Comparison of ENCODE assay signal across 7 mouse cellular contexts in the genomic region with DNA sequence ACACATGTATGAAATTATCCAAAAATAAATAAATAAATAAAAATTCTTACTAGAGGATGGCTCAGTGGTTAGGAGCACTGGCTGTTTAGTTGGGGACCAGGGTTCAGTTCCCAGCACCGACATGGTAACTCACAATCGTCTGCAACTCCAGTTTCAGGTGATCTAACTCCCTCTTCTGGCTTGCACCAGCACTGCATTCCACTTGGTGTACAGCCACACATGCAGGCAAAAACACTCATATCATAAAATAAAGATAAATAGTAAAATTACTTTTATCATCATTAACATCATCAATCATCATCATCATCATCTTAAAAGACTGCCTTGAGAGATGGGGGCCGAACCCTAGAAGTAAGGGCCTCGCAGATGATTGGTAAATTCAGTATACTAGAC. TPM values are rescaled to one million over a fixed set of nuclear protein-coding genes. Genes with fewer than 3 reads are reported as not detected.
DNase-seq lines count a peak whose midpoint lies in the region; ATAC-seq and TF ChIP-seq lines count a peak whose summit lies in the region.

No protein-coding gene starts in this region.

- no peak for DNase-seq in lung, adult 2 months
- no peak for DNase-seq in forebrain, embryonic 14.5 days (ENCODE audit: low spot score)
- no peak for DNase-seq in urinary bladder, postnatal 4 days (ENCODE audit: low spot score in 2 of 2)
- no peak for DNase-seq in retina, postnatal 1 day

- H3K4me3 ChIP-seq in lung, embryonic 16.5 days (ENCODE audit: low read length), result peak overlapping the region; percentile 85
- H3K4me3 ChIP-seq in lung, adult 2 months (replicated peaks; ENCODE audit: extremely low read depth, low read depth, low read length), result no peak overlapping the region
- H3K4me3 ChIP-seq in forebrain, embryonic 14.5 days (ENCODE audit: low read depth, low read length), result peak overlapping the region; percentile 75
- peak overlapping the region; percentile 93 for H3K4me3 ChIP-seq in limb, embryonic 12.5 days (replicated peaks)
- peak overlapping the region; percentile 98 for H3K4me3 ChIP-seq in stomach, embryonic 15.5 days (replicated peaks)

- WGBS in lung, embryonic 16.5 days, result 55% methylated on average over 4 of the region's 4 CpGs
- 62% methylated on average over 4 of the region's 4 CpGs for WGBS in lung, adult 2 months
- WGBS in forebrain, embryonic 14.5 days, result 67% methylated on average over 4 of the region's 4 CpGs
- 65% methylated on average over 4 of the region's 4 CpGs for WGBS in limb, embryonic 12.5 days
- WGBS in stomach, embryonic 15.5 days, result 60% methylated on average over 4 of the region's 4 CpGs

- TF ChIP-seq POLR2A in lung, adult 2 months (IDR thresholded peaks at IDR 0.05; ENCODE audit: borderline replicate concordance, extremely low read depth, low read depth, low read length), result no peak

- no peaks in the 10 kb centered on the region for H3K9me3 ChIP-seq in lung, embryonic 16.5 days (ENCODE audit: control insufficient read depth, low read length)
- no peaks in the 10 kb centered on the region for H3K9me3 ChIP-seq in forebrain, embryonic 14.5 days (replicated peaks; ENCODE audit: control insufficient read depth, low read length)
- H3K9me3 ChIP-seq in limb, embryonic 12.5 days, result no peaks in the 10 kb centered on the region
- H3K9me3 ChIP-seq in stomach, embryonic 15.5 days, result no peaks in the 10 kb centered on the region

- H3K4me1 ChIP-seq in lung, embryonic 16.5 days (replicated peaks; ENCODE audit: control insufficient read depth, insufficient read depth, low read length), result peaks cover 3% of the 10 kb centered on the region; the same call in 1 of the 2 replicates
- H3K4me1 ChIP-seq in lung, adult 2 months (ENCODE audit: control insufficient read depth, insufficient read depth, low read length), result peaks cover 5% of the 10 kb centered on the region; the same call in 1 of the 2 replicates
- H3K4me1 ChIP-seq in forebrain, embryonic 14.5 days (ENCODE audit: control insufficient read depth, insufficient read depth, low read length), result peaks cover 8% of the 10 kb centered on the region
- H3K4me1 ChIP-seq in limb, embryonic 12.5 days (replicated peaks), result peaks cover 11% of the 10 kb centered on the region
- peaks cover 6% of the 10 kb centered on the region for H3K4me1 ChIP-seq in stomach, embryonic 15.5 days

- no peak overlapping the region for H3K27ac ChIP-seq in lung, embryonic 16.5 days (ENCODE audit: low read length)
- H3K27ac ChIP-seq in forebrain, embryonic 14.5 days (ENCODE audit: low read depth, low read length), result no peak overlapping the region
- no peak overlapping the region for H3K27ac ChIP-seq in limb, embryonic 12.5 days
- no peak overlapping the region for H3K27ac ChIP-seq in stomach, embryonic 15.5 days

- H3K9ac ChIP-seq in lung, embryonic 16.5 days (ENCODE audit: low read length), result no peak overlapping the region
- 0 out of 2 replicates have a peak overlapping the region, but pooled peaks have one; percentile 88 for H3K9ac ChIP-seq in forebrain, embryonic 14.5 days (ENCODE audit: low read length)
- H3K9ac ChIP-seq in limb, embryonic 12.5 days (replicated peaks), result no peak overlapping the region
- no peak overlapping the region for H3K9ac ChIP-seq in stomach, embryonic 15.5 days

- H3K36me3 ChIP-seq in lung, embryonic 16.5 days (ENCODE audit: control insufficient read depth, insufficient read depth, low read length), result no peaks in the 10 kb centered on the region
- 0 out of 2 replicates have a peak, but pooled peaks cover 4% of the 10 kb centered on the region for H3K36me3 ChIP-seq in forebrain, embryonic 14.5 days (ENCODE audit: control insufficient read depth, insufficient read depth, low read length)
- H3K36me3 ChIP-seq in limb, embryonic 12.5 days, result peaks cover 7% of the 10 kb centered on the region; the same call in 1 of the 2 replicates
- no peaks in the 10 kb centered on the region for H3K36me3 ChIP-seq in stomach, embryonic 15.5 days

- no peak for ATAC-seq in lung, embryonic 16.5 days (ENCODE audit: low read depth)
- peak; percentile 10; the same call in 1 of the 2 replicates for ATAC-seq in forebrain, embryonic 14.5 days
- ATAC-seq in limb, embryonic 12.5 days (ENCODE audit: insufficient number of reproducible peaks, insufficient read depth, low FRiP score, low TSS enrichment, low read depth), result no peak
- no peak for ATAC-seq in stomach, embryonic 15.5 days (ENCODE audit: insufficient read depth, low FRiP score, low read depth)

- peak overlapping the region; percentile 45 for H3K4me2 ChIP-seq in lung, embryonic 16.5 days (ENCODE audit: low read depth, low read length)
- peak overlapping the region; percentile 67; the same call in 1 of the 2 replicates for H3K4me2 ChIP-seq in forebrain, embryonic 14.5 days (ENCODE audit: low read length)
- peak overlapping the region; percentile 68 for H3K4me2 ChIP-seq in limb, embryonic 12.5 days
- H3K4me2 ChIP-seq in stomach, embryonic 15.5 days, result peak overlapping the region; percentile 62

- no peak for TF ChIP-seq CTCF in lung, adult 2 months (IDR thresholded peaks at IDR 0.05; ENCODE audit: insufficient read depth, low read length)

- H3K27me3 ChIP-seq in lung, embryonic 16.5 days (ENCODE audit: control insufficient read depth, insufficient read depth, low read depth, low read length), result no peaks in the 10 kb centered on the region
- no peaks in the 10 kb centered on the region for H3K27me3 ChIP-seq in forebrain, embryonic 14.5 days (replicated peaks; ENCODE audit: control insufficient read depth, insufficient read depth, low read length)
- no peaks in the 10 kb centered on the region for H3K27me3 ChIP-seq in limb, embryonic 12.5 days
- H3K27me3 ChIP-seq in stomach, embryonic 15.5 days (replicated peaks), result no peaks in the 10 kb centered on the region

RNA-seq across cellular contexts. Expression of gene Mkrn2, which starts 0.4 kb away (rescaled TPM):
- 27.1 and 32.5 TPM in 2 replicates for polyA plus RNA-seq in lung, embryonic 16.5 days (2015; fragmentation: Nextera tagmentation; extraction: Ambion mirVana)
- 57.2 and 68.1 TPM in 2 replicates for polyA plus RNA-seq in lung, adult 2 months (2012; rRNA removed)
- 44.0 and 47.2 TPM in 2 replicates for polyA plus RNA-seq in forebrain, embryonic 14.5 days (2014; fragmentation: Nextera tagmentation; extraction: Ambion mirVana)
- polyA plus RNA-seq in limb, embryonic 12.5 days (2016; fragmentation: Nextera tagmentation; extraction: Ambion mirVana), result 28.4 and 31.0 TPM in 2 replicates
- 23.7 and 25.3 TPM in 2 replicates for polyA plus RNA-seq in stomach, embryonic 15.5 days (2015; fragmentation: Nextera tagmentation; extraction: Ambion mirVana)

RNA-seq across cellular contexts. Expression of gene Mkrn2os, which starts 8.9 kb away (rescaled TPM):
- 0.58 and 0.63 TPM in 2 replicates for polyA plus RNA-seq in lung, embryonic 16.5 days (2015; fragmentation: Nextera tagmentation; extraction: Ambion mirVana)
- polyA plus RNA-seq in lung, adult 2 months (2012; rRNA removed), result 0.40 TPM in 1 of 2 replicates, not detected in the other
- 0.14 and 0.30 TPM in 2 replicates for polyA plus RNA-seq in forebrain, embryonic 14.5 days (2014; fragmentation: Nextera tagmentation; extraction: Ambion mirVana)
- 0.14 TPM in 1 of 2 replicates, not detected in the other for polyA plus RNA-seq in limb, embryonic 12.5 days (2016; fragmentation: Nextera tagmentation; extraction: Ambion mirVana)
- 14.1 and 14.3 TPM in 2 replicates for polyA plus RNA-seq in stomach, embryonic 15.5 days (2015; fragmentation: Nextera tagmentation; extraction: Ambion mirVana)

RNA-seq across cellular contexts. Expression of gene Tsen2, which starts 56.9 kb away (rescaled TPM):
- polyA plus RNA-seq in lung, embryonic 16.5 days (2015; fragmentation: Nextera tagmentation; extraction: Ambion mirVana), result 23.9 and 24.8 TPM in 2 replicates
- 2.3 and 4.2 TPM in 2 replicates for polyA plus RNA-seq in lung, adult 2 months (2012; rRNA removed)
- 40.9 and 45.8 TPM in 2 replicates for polyA plus RNA-seq in forebrain, embryonic 14.5 days (2014; fragmentation: Nextera tagmentation; extraction: Ambion mirVana)
- 27.6 and 30.2 TPM in 2 replicates for polyA plus RNA-seq in limb, embryonic 12.5 days (2016; fragmentation: Nextera tagmentation; extraction: Ambion mirVana)
- 26.6 and 27.2 TPM in 2 replicates for polyA plus RNA-seq in stomach, embryonic 15.5 days (2015; fragmentation: Nextera tagmentation; extraction: Ambion mirVana)
